Mouse (Mus musculus): ENCODE results near the gene Musk.

GRCm38 (mm10) chr4:58268897-58269542 lies 16.7 kb upstream of the Musk start:
- TF ChIP-seq CTCF (IDR thresholded peaks at IDR 0.05; ENCODE audit: borderline replicate concordance, control insufficient read depth, extremely low read depth, insufficient read depth, low read length, poor library complexity) = no peak
- no peak for TF ChIP-seq POLR2A (IDR thresholded peaks at IDR 0.05; ENCODE audit: control insufficient read depth, extremely low read depth, insufficient read depth, low read length, poor library complexity)

All from thymus, adult 2 months (tissue).